Mouse (Mus musculus) retina, adult 2 months (tissue): ENCODE measurements around the gene Dhtkd1.
"Not testable (repeated sequence)": the region's sequence is repeated elsewhere in the genome, so short reads cannot be mapped to it uniquely, and the experiment has no call there.

Experiments
- DNase-seq: peaks from one replicate; pipeline ENCODE4 v3.0.0-alpha.2; 2012; ENCODE audit warnings: low read depth, low spot score

Dhtkd1 gene

DNA sequence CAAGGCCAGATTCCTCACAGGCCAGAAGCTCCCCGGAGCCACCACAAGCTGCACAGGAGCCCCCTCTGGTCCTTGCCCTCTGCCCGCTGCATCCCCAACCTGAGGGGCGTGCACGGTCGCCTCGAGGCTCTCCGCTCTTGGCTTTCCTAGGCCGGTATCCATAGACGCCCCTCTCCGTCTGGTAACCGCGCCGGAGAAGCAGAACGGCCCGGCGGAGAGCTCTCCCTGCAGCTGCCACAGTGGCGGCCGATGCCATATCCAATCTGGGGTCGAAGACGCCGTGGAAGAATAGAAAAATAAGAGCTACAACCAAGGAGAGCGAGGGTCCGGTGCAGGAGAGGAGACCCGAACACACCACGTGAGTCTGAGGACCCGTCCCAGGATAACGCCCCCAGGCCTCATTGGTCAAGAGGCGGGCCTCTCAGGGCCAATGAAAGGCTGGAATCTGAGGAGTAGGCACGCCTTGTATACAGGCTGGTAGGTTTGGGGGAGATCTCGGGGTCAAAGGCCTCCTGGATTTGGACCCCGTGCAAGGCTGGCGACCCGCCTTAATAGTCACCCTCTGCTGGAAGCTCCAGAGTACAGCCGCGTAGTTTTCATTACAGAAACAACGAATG lies at the start of gene Dhtkd1:
TSS of gene Dhtkd1 (minus strand) at position 377 of the 617 bp plus-strand sequence.
- no peak for DNase-seq

DNA sequence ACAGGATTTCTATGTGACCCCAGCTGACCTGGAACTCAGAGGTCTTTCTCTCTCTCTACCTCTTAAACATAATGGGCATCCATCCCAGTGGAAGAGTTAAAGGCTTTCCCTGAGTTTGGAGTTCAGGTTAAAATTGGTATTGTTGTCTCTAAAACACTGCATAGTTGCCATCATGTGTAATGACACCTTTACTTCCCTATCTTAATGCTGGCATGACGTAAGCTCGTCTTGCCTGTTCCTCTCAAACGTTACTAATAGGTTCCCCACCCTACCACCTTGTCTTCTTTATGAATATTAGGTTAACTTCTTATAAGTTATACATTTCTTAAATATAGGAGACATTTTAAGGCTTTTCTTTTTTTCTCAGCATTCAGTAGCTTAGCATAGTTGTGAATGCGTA lies 34.9 kb upstream of the Dhtkd1 start:
- no peak for DNase-seq

DNA sequence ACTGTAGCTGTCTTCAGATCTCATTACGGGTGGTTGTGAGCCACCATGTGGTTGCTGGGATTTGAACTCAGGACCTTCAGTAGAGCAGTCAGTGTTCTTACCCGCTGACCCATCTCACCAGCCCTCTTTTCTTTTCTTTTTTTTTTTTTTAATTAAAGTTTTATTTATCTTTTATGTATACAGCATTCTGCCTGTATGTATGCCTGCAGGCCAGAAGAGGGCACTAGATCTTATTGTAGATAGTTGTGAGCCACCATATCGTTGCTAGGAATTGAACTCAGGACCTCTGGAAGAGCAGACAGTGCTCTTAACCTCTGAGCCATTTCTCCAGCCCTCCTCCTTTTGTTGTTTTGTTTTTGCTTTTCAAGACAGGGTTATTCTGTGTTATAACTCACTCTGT lies 28.0 kb upstream of the Dhtkd1 start:
- DNase-seq, result not testable (repeated sequence)

DNA sequence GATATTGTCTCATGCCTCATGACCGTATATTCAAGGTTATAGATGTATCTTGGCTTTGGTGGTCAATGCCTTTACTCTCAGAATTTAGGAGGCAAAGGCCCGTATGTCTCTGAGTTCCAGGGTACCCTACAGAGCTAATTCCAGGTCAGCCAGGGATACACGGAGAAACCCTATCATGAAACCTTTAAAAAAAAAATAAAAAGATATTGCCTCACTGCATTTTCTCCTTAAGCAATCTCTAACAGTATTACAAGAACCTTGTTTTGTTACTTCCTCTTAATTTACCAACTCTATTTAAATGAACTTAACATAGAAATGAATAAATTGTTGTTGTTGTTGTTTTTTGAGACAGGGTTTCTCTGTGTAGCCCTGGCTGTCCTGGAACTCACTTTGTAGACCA lies 23.4 kb upstream of the Dhtkd1 start:
- no peak for DNase-seq

DNA sequence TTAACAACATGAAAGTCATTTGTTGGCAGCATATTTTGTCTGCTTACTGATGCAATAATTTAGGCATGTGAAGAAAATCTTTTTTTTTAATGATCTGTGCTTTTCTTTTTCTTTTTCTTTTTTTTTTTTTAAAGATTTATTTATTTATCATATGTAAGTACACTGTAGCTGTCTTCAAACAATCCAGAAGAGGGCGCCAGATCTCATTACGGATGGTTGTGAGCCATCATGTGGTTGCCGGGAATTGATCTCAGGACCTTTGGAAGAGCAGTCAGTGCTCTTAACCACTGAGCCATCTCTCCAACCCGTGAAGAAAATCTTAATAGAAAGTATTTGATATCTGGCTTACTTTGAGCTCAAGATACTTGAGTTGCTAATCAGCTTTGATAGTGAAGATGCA lies 21.1 kb upstream of the Dhtkd1 start:
- DNase-seq, result not testable (repeated sequence)

DNA sequence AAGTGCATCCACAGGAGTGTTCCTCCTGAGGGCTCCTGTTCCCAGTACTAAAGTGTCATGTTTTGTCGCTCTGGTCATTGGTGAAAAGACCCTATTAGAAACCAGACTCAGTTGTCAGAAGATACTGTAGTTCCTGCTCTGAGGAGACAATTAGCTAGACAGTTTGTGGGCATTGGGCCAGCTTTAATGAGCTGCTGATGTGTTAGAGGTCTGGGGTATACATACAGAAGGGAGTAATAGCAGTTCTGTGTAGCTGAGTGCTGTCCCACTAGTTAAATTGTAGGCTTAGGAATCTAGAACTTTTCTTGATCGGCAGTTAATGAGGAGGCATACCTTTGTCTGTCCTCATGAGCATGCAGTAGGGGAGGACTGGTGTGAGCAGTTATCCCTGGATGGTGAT lies 19.7 kb upstream of the Dhtkd1 start:
- no peak for DNase-seq

DNA sequence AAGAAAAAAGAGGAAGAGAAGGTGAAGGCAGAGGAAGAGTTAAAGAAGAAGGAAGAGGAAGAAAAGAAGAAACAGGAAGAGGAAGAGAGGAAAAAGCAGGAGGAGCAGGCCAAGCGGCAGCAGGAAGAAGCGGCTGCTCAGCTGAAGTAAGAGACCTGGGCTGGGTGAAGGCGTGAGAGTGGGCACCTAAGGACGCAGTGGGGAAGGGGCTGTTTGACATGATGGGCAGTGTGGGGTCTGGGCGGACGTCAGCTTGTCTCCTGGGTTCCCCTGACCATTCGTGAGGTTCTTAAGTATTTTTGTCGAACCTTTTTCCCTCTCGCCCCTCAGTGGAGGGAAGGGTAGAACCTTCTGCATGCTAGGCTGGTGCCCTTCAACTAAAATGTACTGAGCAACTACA lies 15.1 kb upstream of the Dhtkd1 start:
- no peak for DNase-seq

DNA sequence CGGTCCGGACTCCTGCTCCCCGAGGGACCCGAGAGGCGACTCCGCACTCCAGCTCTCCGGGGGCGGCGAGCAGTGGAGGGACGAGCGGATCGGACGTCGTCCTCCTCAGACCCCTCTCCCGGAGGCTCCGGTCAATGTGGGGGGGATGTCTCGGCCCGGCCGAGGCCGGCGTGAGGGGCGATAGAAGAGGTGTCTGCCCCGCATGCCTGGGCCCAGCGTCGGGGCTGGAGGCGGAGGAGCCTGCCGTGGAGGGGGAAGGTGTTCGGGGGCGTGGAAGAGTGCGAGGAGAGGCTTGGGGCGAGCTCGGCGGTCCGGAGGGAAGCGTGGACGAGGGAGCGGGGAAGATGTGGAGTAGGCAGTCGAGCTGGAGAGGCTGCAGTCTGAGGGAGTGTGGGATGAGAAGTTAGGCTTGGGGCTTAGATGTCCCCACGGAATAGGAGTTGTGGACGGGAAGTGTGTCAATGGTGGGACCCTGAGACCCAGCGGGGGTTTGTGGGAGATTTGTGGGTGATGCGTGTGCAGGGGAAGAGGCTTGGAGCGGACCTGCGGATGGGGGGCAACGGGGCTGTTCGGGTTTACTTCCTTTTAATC lies 9.1 kb upstream of the Dhtkd1 start:
- no peak for DNase-seq

DNA sequence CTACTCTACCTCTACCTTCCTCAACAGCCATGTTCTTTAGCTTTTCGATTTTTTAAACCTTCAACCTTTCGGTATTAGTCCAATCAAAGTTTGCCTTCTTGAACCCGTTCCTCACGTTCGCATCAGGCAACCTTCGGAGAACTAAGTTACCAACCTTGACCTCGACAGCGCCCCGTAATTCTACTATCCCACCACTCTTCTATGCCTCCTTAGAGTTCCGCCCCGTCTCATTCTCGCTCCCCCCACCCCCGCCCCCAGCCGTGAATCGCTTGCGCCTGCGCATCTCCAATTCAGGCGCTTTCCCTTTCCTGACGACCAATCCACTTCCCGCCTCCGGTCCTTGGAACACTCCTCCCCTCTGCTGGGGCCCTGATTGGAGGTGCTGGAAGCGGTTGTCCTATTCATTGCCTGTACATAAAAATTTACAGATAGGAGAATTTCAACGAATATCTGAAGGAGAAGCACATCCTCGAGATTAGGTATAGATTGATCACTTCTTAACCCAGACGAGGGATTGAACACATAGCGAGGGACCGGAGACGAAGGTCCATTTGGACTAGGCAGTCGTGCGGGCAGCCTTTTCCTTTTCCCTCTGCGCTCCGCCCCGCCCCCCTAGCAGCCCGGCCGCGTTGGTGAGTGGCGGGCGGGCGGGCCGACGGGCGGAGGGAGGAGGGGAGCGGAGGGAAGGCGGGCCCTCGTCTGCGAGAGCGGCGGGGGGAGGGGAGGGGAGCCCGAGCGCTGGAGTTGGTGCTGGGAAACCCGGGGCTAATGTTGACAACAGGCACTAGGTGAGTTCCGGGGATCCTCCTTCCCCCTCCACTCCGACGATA lies 8.4 kb upstream of the Dhtkd1 start, which contains the start of gene Upf2:
TSS of gene Upf2 (plus strand) at position 704 of the 830 bp plus-strand sequence.
- DNase-seq, result peak; percentile 95

DNA sequence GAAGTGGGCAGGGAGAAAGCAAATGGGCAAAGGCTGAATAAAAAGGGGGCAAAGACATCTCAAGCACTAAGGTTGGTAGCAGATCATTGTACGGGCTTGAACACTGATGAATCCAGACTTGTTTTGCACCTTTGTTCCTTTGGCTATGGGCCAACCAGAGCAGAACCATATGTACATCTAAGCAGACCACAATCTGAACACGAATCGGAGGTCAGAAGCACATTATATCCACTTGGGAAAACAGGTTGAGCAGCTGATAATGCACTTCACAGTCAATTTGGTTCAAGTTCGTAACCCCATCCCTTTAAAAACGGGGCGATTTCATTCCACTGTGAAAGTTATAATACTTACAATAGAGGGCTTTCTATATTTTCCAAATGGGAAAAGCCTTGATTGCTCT lies 7.7 kb upstream of the Dhtkd1 start:
- no peak for DNase-seq

DNA sequence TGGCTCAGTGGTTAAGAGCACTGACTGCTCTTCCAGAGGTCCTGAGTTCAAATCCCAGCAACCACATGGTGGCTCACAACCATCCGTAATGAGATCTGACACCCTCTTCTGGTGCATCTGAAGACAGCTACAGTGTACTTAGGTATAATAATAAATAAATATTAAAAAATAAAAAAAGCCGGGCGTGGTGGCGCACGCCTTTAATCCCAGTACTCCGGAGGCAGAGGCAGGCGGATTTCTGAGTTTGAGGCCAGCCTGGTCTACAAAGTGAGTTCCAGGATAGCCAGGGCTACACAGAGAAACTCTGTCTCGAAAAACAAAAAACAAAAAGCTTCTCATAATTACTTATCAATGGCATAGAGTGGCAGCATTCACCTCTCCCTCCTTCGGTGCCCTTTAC lies 7.2 kb upstream of the Dhtkd1 start:
- not testable (repeated sequence) for DNase-seq

DNA sequence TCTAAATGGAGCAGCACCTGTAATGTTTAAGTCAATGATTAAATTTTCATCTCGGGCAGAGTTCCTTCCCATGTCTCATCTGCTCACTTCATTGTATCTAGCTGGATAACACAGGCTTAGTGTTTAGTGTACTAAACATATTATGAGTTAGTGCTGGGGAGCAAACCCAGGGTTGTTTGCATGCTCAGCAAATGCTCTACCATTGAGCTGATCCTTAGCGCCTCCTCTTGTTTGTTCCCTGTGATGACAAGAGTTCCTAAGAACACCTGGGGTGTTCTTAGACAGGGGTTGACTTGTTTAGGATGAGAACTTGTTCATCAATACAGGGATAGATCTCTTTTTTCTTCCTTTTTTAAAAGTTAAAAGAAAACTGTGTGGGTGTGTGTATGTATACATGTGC lies 6.4 kb upstream of the Dhtkd1 start:
- no peak for DNase-seq

DNA sequence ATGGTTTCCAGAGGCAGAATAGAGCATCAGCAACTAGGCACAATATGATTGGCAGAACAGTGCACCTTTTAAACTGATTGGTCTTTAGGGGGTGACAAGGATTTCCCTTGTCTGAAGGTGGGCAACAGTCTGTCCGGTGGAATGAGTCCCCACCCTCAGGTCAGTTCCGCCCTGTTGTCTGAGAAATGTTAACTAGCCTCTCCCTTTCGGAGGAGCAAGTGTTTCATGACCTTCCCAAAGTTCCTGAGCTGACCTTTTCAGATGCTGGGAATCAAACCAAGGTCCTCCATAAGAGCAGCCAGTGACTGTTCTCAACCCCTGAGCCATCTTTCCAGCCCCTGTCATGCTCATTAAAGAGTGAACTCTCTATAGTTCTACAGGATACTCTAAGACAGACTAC lies 4.3 kb upstream of the Dhtkd1 start:
- no peak for DNase-seq

DNA sequence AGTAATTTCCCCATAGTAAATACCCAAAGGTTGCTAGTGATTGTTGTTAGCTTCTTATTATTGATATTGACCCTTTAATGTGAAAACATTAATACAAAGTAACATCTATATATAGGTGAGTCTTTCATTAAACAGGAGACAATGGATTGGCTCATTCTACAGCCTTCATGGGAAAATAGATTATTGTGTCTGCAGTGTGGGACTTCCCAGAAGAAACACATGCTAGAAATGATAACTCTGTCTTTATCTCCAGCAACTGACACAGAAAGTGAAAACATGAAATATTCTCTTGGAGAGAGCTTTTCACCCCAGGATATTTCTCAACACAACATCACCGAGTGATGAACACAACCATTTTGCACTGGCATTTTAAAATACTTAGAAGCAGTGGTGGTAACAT lies 3.0 kb upstream of the Dhtkd1 start:
- DNase-seq, result no peak

DNA sequence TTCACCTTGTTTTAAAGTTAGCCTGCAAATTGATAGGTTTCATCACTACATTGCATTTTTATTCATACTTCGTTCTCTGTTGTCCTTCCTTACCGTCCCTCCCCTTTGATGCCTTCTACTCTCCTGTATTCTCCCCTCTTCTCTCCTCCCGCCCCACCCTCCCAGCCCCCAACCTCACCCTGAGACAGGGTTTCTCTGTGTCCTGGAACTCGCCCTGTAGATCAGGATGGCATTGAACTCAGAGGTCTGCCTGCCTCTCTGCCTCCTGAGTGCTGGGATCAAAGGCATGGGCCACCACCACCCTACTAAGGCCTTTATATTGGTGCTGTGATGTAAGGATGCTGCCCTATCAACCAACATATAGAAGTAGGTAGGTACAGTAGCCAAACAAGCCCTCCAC lies 479 bp upstream of the Dhtkd1 start:
- DNase-seq, result no peak

DNA sequence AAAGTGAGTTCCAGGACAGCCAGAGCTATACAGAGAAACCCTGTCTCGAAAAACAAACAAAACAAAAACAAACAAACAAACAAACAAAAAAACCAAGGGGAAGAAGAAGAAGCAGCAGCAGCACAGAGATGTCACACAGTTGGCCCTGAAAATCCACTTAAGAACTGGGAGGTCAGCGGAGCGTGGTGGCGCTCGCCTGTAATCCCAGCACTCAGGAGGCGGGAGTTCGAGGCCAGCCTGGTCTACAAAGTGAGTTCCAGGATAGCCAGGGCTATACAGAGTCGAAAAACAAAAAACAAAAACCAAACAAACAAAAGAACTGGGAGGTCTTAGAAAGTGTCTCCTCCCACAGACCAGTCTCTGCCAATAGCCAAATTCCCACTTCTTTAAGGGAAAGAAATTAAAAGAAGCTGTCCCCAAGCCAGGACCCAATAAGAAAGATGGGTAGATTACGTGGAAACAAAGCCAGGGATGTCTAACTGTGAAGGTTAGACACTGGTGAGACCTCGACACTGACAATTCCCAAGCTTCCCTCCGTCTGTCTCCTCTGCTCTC lies 654 bp downstream of the Dhtkd1 start:
- no peak for DNase-seq

DNA sequence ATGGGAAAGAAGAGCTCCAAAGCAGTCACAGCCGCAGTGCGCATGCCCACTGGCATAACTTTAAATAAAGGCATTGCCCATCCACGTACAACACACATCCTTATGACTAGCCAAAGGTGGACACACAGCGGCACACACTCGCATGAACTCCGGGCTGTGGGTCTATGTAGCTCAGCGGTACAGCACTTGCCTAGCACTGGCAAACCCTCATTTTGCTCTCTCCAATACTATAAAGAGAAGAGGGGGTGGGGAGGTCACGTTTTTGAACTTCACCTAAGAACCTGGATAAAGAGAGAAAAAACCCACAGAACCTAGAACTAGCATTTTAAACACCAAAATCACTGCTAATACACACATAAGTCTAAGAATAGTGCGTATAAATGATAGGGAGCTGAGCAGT lies 1.7 kb downstream of the Dhtkd1 start:
- no peak for DNase-seq

DNA sequence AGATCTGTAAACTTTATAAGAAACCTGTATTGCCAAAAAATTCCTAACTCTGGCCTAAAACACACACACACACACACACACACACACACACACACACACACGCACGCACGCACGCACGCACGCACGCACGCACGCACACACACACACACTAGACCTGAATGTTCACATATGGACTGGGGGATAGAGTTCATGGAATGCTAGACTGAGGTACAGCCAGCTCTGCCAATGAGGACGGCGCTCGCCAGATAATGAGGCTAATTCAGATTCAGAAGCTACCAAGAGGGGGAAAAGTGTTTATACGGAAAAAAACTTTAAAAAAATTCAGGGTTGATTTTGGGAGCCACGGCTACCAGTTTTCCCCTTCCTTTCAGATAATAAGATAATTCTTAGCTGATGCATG lies 2.7 kb downstream of the Dhtkd1 start:
- no peak for DNase-seq

DNA sequence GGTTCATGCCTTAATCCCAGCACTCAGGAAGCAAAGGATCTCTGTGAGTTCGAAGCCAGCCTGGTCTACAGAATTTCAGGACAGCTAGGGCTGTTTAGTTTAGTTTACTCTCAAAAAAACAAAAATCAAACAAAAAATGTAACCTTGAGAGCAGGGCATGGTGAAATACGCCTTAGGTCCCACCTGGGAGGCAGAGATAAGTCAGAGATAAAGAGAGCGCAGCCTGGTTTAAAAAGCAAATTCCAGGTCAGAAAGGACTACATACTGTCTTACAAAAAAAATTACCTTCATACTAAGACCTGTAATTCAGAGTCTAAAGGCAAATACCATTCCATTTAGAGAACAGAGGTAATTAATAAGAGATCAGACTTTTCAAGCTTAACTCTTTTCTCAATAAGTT lies 3.3 kb downstream of the Dhtkd1 start:
- DNase-seq, result no peak

DNA sequence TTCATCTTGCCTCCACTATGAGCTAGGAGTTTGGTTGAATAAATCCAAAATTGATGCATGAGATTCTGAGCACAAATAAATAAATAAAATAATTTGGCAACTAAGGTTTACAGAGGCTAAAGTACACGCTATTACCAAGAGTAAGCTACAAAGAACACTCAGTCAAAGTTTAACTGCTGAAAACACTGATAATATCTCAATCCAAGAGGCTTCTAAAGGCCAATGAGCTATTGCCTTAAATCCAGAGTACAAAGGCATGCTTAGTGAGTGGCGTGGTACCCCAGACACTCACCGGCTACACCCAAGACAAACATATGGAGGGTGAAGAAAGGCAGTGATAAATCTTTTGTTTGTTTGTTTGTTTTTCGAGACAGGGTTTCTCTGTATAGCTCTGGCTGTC lies 6.0 kb downstream of the Dhtkd1 start:
- DNase-seq, result no peak

DNA sequence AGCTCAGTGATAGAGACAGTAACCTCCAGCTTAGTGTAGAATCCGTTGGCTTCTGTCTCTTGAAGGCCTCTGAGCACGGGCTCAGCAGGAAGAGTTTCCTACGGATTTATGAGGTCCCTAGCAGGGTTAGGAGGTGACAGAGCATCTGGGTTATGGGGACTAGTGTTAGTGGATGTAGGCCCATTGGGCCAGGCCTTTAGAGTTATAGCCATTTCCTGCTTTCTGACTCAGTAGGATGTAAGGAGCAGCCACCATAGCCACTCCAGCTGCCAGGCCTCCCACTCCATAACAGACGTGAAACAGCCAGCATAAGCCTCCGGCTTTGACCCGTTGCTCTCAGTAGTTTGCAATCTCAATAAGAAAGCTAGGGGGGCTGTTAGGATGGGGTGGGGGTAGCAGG lies 6.5 kb downstream of the Dhtkd1 start:
- DNase-seq, result no peak

DNA sequence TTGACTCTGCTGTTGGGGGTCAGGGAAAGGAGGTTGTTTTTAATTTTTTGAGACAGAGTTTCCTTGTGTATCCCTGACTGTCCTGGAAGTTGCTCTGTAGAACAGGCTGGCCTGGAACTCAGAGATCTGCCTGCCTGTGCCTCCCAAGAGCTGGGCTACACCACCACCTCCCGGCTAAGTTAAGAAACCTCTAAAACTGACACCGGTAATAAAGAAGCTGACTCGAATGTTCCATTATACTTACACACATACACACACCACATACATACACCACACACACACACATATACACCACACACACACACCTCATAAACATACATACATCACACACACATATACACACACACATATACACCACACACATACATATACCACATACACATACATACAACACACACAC lies 7.7 kb downstream of the Dhtkd1 start:
- DNase-seq, result no peak

DNA sequence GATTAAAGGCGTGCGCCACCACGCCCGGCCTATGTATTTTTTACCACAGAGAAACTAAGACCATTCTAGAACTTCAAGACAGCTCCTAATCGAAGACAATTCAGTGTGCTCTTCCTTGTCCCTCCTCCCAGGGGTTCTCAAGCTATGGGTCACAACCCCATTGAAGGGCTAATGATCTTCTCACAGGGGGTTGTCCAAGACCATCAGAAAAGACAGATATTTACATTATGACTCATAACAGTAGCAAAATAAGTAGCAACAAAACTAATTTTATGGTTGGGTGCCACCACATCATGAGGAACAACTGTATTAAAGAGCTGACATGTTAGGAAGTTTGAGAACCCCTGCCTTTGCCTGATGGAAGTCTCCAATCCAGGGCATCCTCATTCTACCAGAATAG lies 10.7 kb downstream of the Dhtkd1 start:
- DNase-seq, result no peak
